Mouse (Mus musculus): ENCODE measurements around the gene Polr3g.

DNA sequence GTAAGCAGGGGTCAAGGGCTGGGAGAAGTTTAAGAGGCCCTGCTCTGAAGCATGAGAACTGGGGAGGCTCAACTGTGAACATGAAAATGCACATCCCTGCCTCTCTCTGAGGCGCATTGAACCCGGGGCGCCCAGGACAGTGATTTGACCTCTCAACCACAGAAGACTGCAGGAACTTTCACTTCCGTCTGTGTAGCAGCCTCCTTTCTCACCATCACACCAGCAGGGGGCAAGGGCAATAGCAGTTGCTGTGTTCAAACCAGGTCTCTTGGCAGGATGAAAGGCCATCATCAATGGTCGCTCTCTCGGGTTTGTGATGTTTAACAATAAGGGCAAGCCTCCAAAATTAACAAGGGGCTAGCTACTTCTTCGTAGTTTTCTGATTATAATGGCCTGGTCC, 7.7 kb downstream of the Polr3g start:
- no peak for TF ChIP-seq GATA1 (IDR thresholded peaks at IDR 0.05; ENCODE audit: borderline replicate concordance, low read length)
- no peak for TF ChIP-seq CTCF (IDR thresholded peaks at IDR 0.05; ENCODE audit: low read depth, low read length)
- TF ChIP-seq TAL1 (conservative IDR thresholded peaks at IDR 0.05; ENCODE audit: low read depth, low read length) = no peak
